Mouse (Mus musculus): Measurements from ENCODE around the gene Duxbl3. TPM values are rescaled to one million over a fixed set of nuclear protein-coding genes. Genes with fewer than 3 reads are reported as not detected.
A peak's percentile ranks its signal among the peaks of the same experiment; 100 is the strongest.

The Duxbl3 gene
- polyA plus RNA-seq, 1 experiment from 2014 or later, result 4.6 TPM

DNA sequence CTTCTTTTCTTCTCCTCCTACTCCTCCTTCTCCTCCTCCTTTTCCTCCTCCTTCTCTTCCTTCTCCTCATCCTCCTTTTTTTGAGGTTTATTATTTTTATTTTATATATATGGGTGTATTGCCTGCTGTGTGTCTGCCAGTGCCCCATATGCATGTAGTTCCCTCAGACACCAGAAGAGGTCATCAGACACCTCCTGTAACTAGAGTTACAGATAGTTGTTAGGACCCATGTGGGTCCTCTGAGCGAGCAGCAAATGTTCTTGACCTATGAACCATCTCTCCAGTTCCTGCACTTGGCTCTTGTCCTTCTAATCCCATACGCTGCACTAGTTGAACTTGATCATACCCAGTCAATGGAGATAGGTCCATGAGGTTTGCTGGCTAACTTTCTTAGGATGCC, 48.3 kb downstream of the Duxbl3 start:
- Histone ChIP-seq H3K4me2 (replicated peaks; ENCODE audit: low read depth, low read length) (no peak overlapping the region), H3K9ac (ENCODE audit: low read depth, low read length) (no peak overlapping the region), H3K9me3 (ENCODE audit: control insufficient read depth, low read length) (no peaks in the 10 kb centered on the region), H3K27me3 (ENCODE audit: control insufficient read depth, insufficient read depth, low read length) (no peaks in the 10 kb centered on the region), H3K27ac (ENCODE audit: low read depth, low read length) (no peak overlapping the region), H3K4me3 (ENCODE audit: low read depth, low read length) (no peak overlapping the region), H3K36me3 (ENCODE audit: control insufficient read depth, insufficient read depth, low read length) (no peaks in the 10 kb centered on the region), H3K4me1 (replicated peaks; ENCODE audit: control insufficient read depth, insufficient read depth, low read length) (no peaks in the 10 kb centered on the region)
- 48% methylated on average over 2 of the region's 2 CpGs for WGBS
- DNase-seq (ENCODE audit: low spot score) (peak; percentile 64), ATAC-seq (ENCODE audit: low FRiP score) (no peak)

GRCm38 (mm10) chr14:26308813-26309212, 51.1 kb downstream of the Duxbl3 start:
- no peak overlapping the region for H3K9ac ChIP-seq (ENCODE audit: low read depth, low read length)
- 91% methylated on average over 6 of the region's 6 CpGs for WGBS

GRCm38 (mm10) chr14:26309511-26309910, 51.7 kb downstream of the Duxbl3 start:
- H3K9me3 ChIP-seq (ENCODE audit: control insufficient read depth, low read length), result no peaks in the 10 kb centered on the region
- no peak for ATAC-seq (ENCODE audit: low FRiP score)
- H3K9ac ChIP-seq (ENCODE audit: low read depth, low read length), result no peak overlapping the region
- H3K4me1 ChIP-seq (replicated peaks; ENCODE audit: control insufficient read depth, insufficient read depth, low read length), result no peaks in the 10 kb centered on the region
- H3K4me2 ChIP-seq (replicated peaks; ENCODE audit: low read depth, low read length), result no peak overlapping the region
- H3K27me3 ChIP-seq (ENCODE audit: control insufficient read depth, insufficient read depth, low read length), result no peaks in the 10 kb centered on the region
- no peaks in the 10 kb centered on the region for H3K36me3 ChIP-seq (ENCODE audit: control insufficient read depth, insufficient read depth, low read length)
- H3K27ac ChIP-seq (ENCODE audit: low read depth, low read length), result no peak overlapping the region
- H3K4me3 ChIP-seq (ENCODE audit: low read depth, low read length), result no peak overlapping the region
- no peak for DNase-seq (ENCODE audit: low spot score)
- WGBS, result 88% methylated on average over 1 of the region's 1 CpGs

More at GRCm38 (mm10) chr14:26308813-26309212, 51.1 kb downstream of the Duxbl3 start:
- no peaks in the 10 kb centered on the region for H3K27me3 ChIP-seq (ENCODE audit: control insufficient read depth, insufficient read depth, low read length)
- no peaks in the 10 kb centered on the region for H3K9me3 ChIP-seq (ENCODE audit: control insufficient read depth, low read length)
- DNase-seq (ENCODE audit: low spot score), result no peak
- no peaks in the 10 kb centered on the region for H3K36me3 ChIP-seq (ENCODE audit: control insufficient read depth, insufficient read depth, low read length)
- H3K27ac ChIP-seq (ENCODE audit: low read depth, low read length), result no peak overlapping the region
- H3K4me2 ChIP-seq (replicated peaks; ENCODE audit: low read depth, low read length), result no peak overlapping the region
- no peak overlapping the region for H3K4me3 ChIP-seq (ENCODE audit: low read depth, low read length)
- no peaks in the 10 kb centered on the region for H3K4me1 ChIP-seq (replicated peaks; ENCODE audit: control insufficient read depth, insufficient read depth, low read length)
- no peak for ATAC-seq (ENCODE audit: low FRiP score)

DNA sequence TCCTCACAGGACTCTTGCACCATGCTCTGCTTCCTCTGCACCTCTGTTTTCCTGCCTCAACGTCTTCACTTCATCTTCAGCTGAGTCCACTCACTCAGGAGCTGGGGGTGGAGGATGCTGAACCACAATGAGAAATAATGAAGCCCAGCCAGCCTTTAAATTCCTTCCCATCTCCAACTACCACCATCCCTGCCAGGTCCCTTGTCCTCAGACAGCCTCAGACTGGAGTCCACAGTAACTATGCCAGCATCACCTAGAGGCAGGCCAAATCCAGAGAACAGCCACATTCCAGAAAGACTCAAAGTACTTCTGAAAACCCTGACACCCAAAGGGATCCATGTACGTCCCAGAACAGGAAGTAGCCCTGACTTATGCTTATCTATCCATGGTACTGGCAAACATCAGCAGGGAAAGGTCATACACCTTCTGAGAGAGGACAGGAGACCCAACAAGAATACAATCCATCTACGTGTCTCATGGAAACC, 58.5 kb downstream of the Duxbl3 start:
- no peak for ATAC-seq (ENCODE audit: low FRiP score)
- 65% methylated on average over 3 of the region's 3 CpGs for WGBS

More for the DNA sequence above, 58.5 kb downstream of the Duxbl3 start:
- H3K9ac ChIP-seq (ENCODE audit: low read depth, low read length), result no peak overlapping the region
- no peaks in the 10 kb centered on the region for H3K9me3 ChIP-seq (ENCODE audit: control insufficient read depth, low read length)
- no peak overlapping the region for H3K4me3 ChIP-seq (ENCODE audit: low read depth, low read length)
- H3K4me1 ChIP-seq (replicated peaks; ENCODE audit: control insufficient read depth, insufficient read depth, low read length), result no peaks in the 10 kb centered on the region
- no peak overlapping the region for H3K27ac ChIP-seq (ENCODE audit: low read depth, low read length)
- no peaks in the 10 kb centered on the region for H3K27me3 ChIP-seq (ENCODE audit: control insufficient read depth, insufficient read depth, low read length)
- no peaks in the 10 kb centered on the region for H3K36me3 ChIP-seq (ENCODE audit: control insufficient read depth, insufficient read depth, low read length)
- H3K4me2 ChIP-seq (replicated peaks; ENCODE audit: low read depth, low read length), result no peak overlapping the region
- no peak for DNase-seq (ENCODE audit: low spot score)

Other genes with a start within 250 kb of the Duxbl3 start
- 0.67 and 2.0 TPM in 2 replicates for gene Gm9780, start 215.3 kb upstream of the Duxbl3 start, polyA plus RNA-seq (2014; fragmentation: Nextera tagmentation; extraction: Ambion mirVana)
- gene Tmem254c, start 190.6 kb upstream of the Duxbl3 start, polyA plus RNA-seq (2014; fragmentation: Nextera tagmentation; extraction: Ambion mirVana), result 22.1 and 24.6 TPM in 2 replicates
- gene Cphx2, start 176.4 kb upstream of the Duxbl3 start, polyA plus RNA-seq (2014; fragmentation: Nextera tagmentation; extraction: Ambion mirVana), result not detected in 2 replicates
- not detected in 2 replicates for gene Cphx3, start 175.7 kb upstream of the Duxbl3 start, polyA plus RNA-seq (2014; fragmentation: Nextera tagmentation; extraction: Ambion mirVana)
- gene Duxbl2, start 139.6 kb upstream of the Duxbl3 start, polyA plus RNA-seq (2014; fragmentation: Nextera tagmentation; extraction: Ambion mirVana), result 0.50 and 3.3 TPM in 2 replicates
- gene Plac9b, start 75.5 kb upstream of the Duxbl3 start, polyA plus RNA-seq (2014; fragmentation: Nextera tagmentation; extraction: Ambion mirVana), result 1.7 and 3.5 TPM in 2 replicates
- 20.0 and 21.9 TPM in 2 replicates for gene Tmem254b, start 50.9 kb upstream of the Duxbl3 start, polyA plus RNA-seq (2014; fragmentation: Nextera tagmentation; extraction: Ambion mirVana)